In the genomic region with DNA sequence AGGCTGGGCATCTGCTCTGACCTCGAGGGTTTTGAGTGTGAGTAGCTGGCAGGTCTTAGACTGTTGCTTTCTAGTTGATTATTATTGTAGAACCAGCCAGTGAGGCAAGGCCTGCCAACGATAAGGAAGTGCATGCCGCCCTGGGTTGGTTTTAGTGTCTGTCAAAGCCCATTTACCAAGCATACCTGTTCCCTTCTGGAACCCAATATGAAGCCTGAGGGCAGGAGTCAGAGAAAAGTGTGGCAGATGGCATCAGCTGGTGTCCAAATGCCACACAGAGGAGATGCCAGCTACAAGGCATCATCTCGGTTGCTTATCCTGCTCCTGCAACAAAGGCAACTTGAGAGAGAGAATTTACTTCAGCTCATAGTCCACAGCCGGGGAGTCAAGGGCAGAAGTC, we compare ENCODE assay signal across 25 mouse cellular contexts. TPM values are rescaled to one million over a fixed set of nuclear protein-coding genes. Genes with fewer than 3 reads are reported as not detected.
DNase-seq lines count a peak whose midpoint lies in the region; ATAC-seq and TF ChIP-seq lines count a peak whose summit lies in the region.
"Had no signal": no experiment of that assay in that cellular context is flagged by ENCODE, and none has a peak within 500 bp of the region (broad histone marks: within the 10 kb centered on the region; RNA-seq: fewer than 3 reads in every experiment).

No protein-coding gene starts in this region.

- 0 out of 2 replicates have a peak, but pooled peaks cover 4% of the 10 kb centered on the region for H3K27me3 ChIP-seq in midbrain, postnatal 0 days (ENCODE audit: insufficient read depth, low read length)
- peaks cover 24% of the 10 kb centered on the region for H3K27me3 ChIP-seq in midbrain, embryonic 10.5 days (ENCODE audit: low read depth, poor library complexity, severe bottlenecking)
- H3K27me3 ChIP-seq in cerebellum, adult 2 months (ENCODE audit: control insufficient read depth, insufficient read depth, low read length) = no peaks in the 10 kb centered on the region
- H3K27me3 ChIP-seq: stomach, embryonic 15.5 days had no signal

- no peaks in the 10 kb centered on the region for H3K4me1 ChIP-seq in midbrain, postnatal 0 days (ENCODE audit: insufficient read depth, low read length)
- H3K4me1 ChIP-seq in midbrain, embryonic 10.5 days = peaks cover 8% of the 10 kb centered on the region
- peaks cover 19% of the 10 kb centered on the region for H3K4me1 ChIP-seq in cerebellum, adult 2 months (ENCODE audit: control insufficient read depth, insufficient read depth, low read length)

- no peak for TF ChIP-seq CTCF in midbrain, postnatal 0 days (IDR thresholded peaks at IDR 0.05)
- no peak for TF ChIP-seq CTCF in cerebellum, adult 2 months (IDR thresholded peaks at IDR 0.05; ENCODE audit: borderline replicate concordance, insufficient read depth, low read depth, low read length)

- 86% methylated on average over 5 of the region's 5 CpGs for WGBS in midbrain, postnatal 0 days
- 83% methylated on average over 5 of the region's 5 CpGs for WGBS in midbrain, embryonic 10.5 days
- WGBS in cerebellum, adult 2 months = 10% methylated on average over 5 of the region's 5 CpGs

- H3K36me3 ChIP-seq in midbrain, postnatal 0 days (ENCODE audit: insufficient read depth, low read length) = no peaks in the 10 kb centered on the region
- H3K36me3 ChIP-seq in midbrain, embryonic 10.5 days = no peaks in the 10 kb centered on the region
- H3K36me3 ChIP-seq: hindbrain, embryonic 13.5 days; limb, embryonic 13.5 days; liver, embryonic 12.5 days; midbrain, embryonic 13.5 days; neural tube, embryonic 15.5 days; stomach, embryonic 15.5 days had no signal

- DNase-seq in midbrain, postnatal 0 days (ENCODE audit: low spot score) = peak; percentile 12
- DNase-seq in midbrain, embryonic 10.5 days (ENCODE audit: low spot score) = no peak
- DNase-seq in cerebellum, adult 2 months = peak; percentile 80 to 91
- peak; percentile 72 to 82 for DNase-seq in cerebellum, postnatal 14 days
- no peak for DNase-seq in heart, postnatal 4 days
- no peak for DNase-seq in layer of hippocampus, adult 9-11 months
- DNase-seq: adrenal gland, postnatal 25 days; B cell, adult 2 months; gastrocnemius, postnatal 14 days; heart, postnatal 36 days; kidney, adult 8-10 months; kidney, postnatal 10 days; liver, postnatal 0 days; lung, postnatal 36 days; retina, postnatal 1 day; right cerebral cortex, postnatal 25 days had no signal

- H3K4me2 ChIP-seq in midbrain, postnatal 0 days (ENCODE audit: low read depth, low read length, poor library complexity, severe bottlenecking) = no peak overlapping the region
- H3K4me2 ChIP-seq: forebrain, embryonic 13.5 days; heart, embryonic 11.5 days; hindbrain, embryonic 13.5 days; limb, embryonic 13.5 days; liver, embryonic 12.5 days; midbrain, embryonic 13.5 days; neural tube, embryonic 15.5 days; stomach, embryonic 15.5 days had no signal

- H3K4me3 ChIP-seq in midbrain, postnatal 0 days (ENCODE audit: low read depth, low read length) = no peak overlapping the region
- no peak overlapping the region for H3K4me3 ChIP-seq in midbrain, embryonic 10.5 days
- no peak overlapping the region for H3K4me3 ChIP-seq in cerebellum, adult 2 months (replicated peaks; ENCODE audit: insufficient read depth, low read depth, low read length)
- H3K4me3 ChIP-seq: forebrain, embryonic 13.5 days; hindbrain, embryonic 13.5 days; limb, embryonic 13.5 days; liver, embryonic 12.5 days; midbrain, embryonic 13.5 days; neural tube, embryonic 15.5 days; stomach, embryonic 15.5 days had no signal

- ATAC-seq in midbrain, postnatal 0 days (ENCODE audit: low FRiP score) = no peak
- ATAC-seq: forebrain, embryonic 13.5 days; liver, embryonic 12.5 days; liver, postnatal 0 days; midbrain, embryonic 13.5 days had no signal

- no peak overlapping the region for H3K27ac ChIP-seq in midbrain, postnatal 0 days (ENCODE audit: low read depth, low read length)
- no peak overlapping the region for H3K27ac ChIP-seq in midbrain, embryonic 10.5 days (replicated peaks)
- H3K27ac ChIP-seq in cerebellum, adult 2 months (ENCODE audit: insufficient read depth, low read length) = peak overlapping the region; percentile 49
- H3K27ac ChIP-seq: forebrain, embryonic 13.5 days; hindbrain, embryonic 13.5 days; limb, embryonic 13.5 days; liver, embryonic 12.5 days; midbrain, embryonic 13.5 days; neural tube, embryonic 15.5 days; stomach, embryonic 15.5 days had no signal

- no peaks in the 10 kb centered on the region for H3K9me3 ChIP-seq in midbrain, postnatal 0 days (ENCODE audit: low read length)
- H3K9me3 ChIP-seq in midbrain, embryonic 10.5 days (replicated peaks) = no peaks in the 10 kb centered on the region
- H3K9me3 ChIP-seq: forebrain, embryonic 13.5 days; hindbrain, embryonic 13.5 days; limb, embryonic 13.5 days; liver, embryonic 12.5 days; midbrain, embryonic 13.5 days; neural tube, embryonic 15.5 days; stomach, embryonic 15.5 days had no signal

- no peak overlapping the region for H3K9ac ChIP-seq in midbrain, postnatal 0 days (replicated peaks; ENCODE audit: low read length, poor library complexity, severe bottlenecking)
- H3K9ac ChIP-seq: forebrain, embryonic 13.5 days; hindbrain, embryonic 13.5 days; limb, embryonic 13.5 days; liver, embryonic 12.5 days; liver, postnatal 0 days; midbrain, embryonic 13.5 days; neural tube, embryonic 15.5 days; stomach, embryonic 15.5 days had no signal

- TF ChIP-seq POLR2A in cerebellum, adult 2 months (IDR thresholded peaks at IDR 0.05; ENCODE audit: borderline replicate concordance, insufficient read depth, low read length) = no peak

RNA-seq across cellular contexts. Expression of a gene that starts 59.6 kb away (rescaled TPM):
- 5.9 and 7.6 TPM in 2 replicates for total RNA-seq in midbrain, postnatal 0 days (2014; rRNA removed)
- polyA plus RNA-seq in midbrain, postnatal 0 days (2015; fragmentation: Nextera tagmentation; extraction: Ambion mirVana) = 10.2 and 11.2 TPM in 2 replicates
- polyA plus RNA-seq in midbrain, embryonic 10.5 days (2016; fragmentation: Nextera tagmentation; extraction: Ambion mirVana) = 0.60 and 0.64 TPM in 2 replicates
- polyA plus RNA-seq in cerebellum, adult 2 months (2012; rRNA removed) = 2.4 and 2.5 TPM in 2 replicates
- total RNA-seq in heart, postnatal 4 days (2021) = under 1 TPM in 1 of 2 experiments, not detected in 1; 0.11 TPM
- total RNA-seq: granulocyte monocyte progenitor cell, adult 5-6 weeks had no signal

Comparison
In these comparisons a context has a peak if more than half of its experiments do, and no peak if none do; other contexts are left out.
1. DNase-seq: peak in midbrain, postnatal 0 days (single experiment), cerebellum, adult 2 months (2 of 2) and cerebellum, postnatal 14 days (2 of 2); none in midbrain, embryonic 10.5 days (single experiment), heart, postnatal 4 days (single experiment) and layer of hippocampus, adult 9-11 months (single experiment).